Mouse (Mus musculus): ENCODE results near the gene Cadm2. TPM values are rescaled to one million over a fixed set of nuclear protein-coding genes. Genes with fewer than 3 reads are reported as not detected.
A peak's percentile ranks its signal among the peaks of the same experiment; 100 is the strongest.

Cadm2 gene
- polyA plus RNA-seq, 1 experiment from 2014 or later = 0.66 TPM

GRCm38 (mm10) chr16:67617256-67617655, 3.5 kb downstream of the Cadm2 start:
- Histone ChIP-seq H3K36me3 (ENCODE audit: insufficient read depth) (no peaks in the 10 kb centered on the region), H3K9ac (no peak overlapping the region), H3K4me1 (ENCODE audit: insufficient read depth) (no peaks in the 10 kb centered on the region), H3K4me2 (no peak overlapping the region), H3K9me3 (ENCODE audit: low read depth, low read length) (peaks cover 3% of the 10 kb centered on the region; the same call in 1 of the 2 replicates), H3K27ac (ENCODE audit: low read depth) (no peak overlapping the region), H3K4me3 (ENCODE audit: low read depth, low read length) (no peak overlapping the region), H3K27me3 (ENCODE audit: insufficient read depth, low read length) (peaks cover 21% of the 10 kb centered on the region)
- no peak for ATAC-seq (ENCODE audit: insufficient read depth)
- TF ChIP-seq CTCF (IDR thresholded peaks at IDR 0.05; ENCODE audit: low read depth) = no peak
- no peak for DNase-seq
- 6% methylated on average over 1 of the region's 1 CpGs for WGBS

- Histone ChIP-seq H3K9me3 (ENCODE audit: low read depth, low read length) (peaks cover 2% of the 10 kb centered on the region; the same call in 1 of the 2 replicates), H3K4me1 (ENCODE audit: insufficient read depth) (no peaks in the 10 kb centered on the region), H3K36me3 (ENCODE audit: insufficient read depth) (no peaks in the 10 kb centered on the region), H3K9ac (no peak overlapping the region), H3K27ac (ENCODE audit: low read depth) (no peak overlapping the region), H3K27me3 (ENCODE audit: insufficient read depth, low read length) (peaks cover 14% of the 10 kb centered on the region), H3K4me2 (no peak overlapping the region), H3K4me3 (ENCODE audit: low read depth, low read length) (no peak overlapping the region)
- DNase-seq (peak; percentile 56), ATAC-seq (ENCODE audit: insufficient read depth) (no peak)
- TF ChIP-seq CTCF (IDR thresholded peaks at IDR 0.05; ENCODE audit: low read depth) = peak; percentile 59
- WGBS = 26% methylated on average over 2 of the region's 2 CpGs
These were observed 6.8 kb downstream of the Cadm2 start for GRCm38 (mm10) chr16:67613876-67614275.

- DNase-seq (peak; percentile 40), ATAC-seq (ENCODE audit: insufficient read depth) (no peak)
- H3K4me1 ChIP-seq (ENCODE audit: insufficient read depth) = no peaks in the 10 kb centered on the region
- no peak for TF ChIP-seq CTCF (IDR thresholded peaks at IDR 0.05; ENCODE audit: low read depth)
- no peak overlapping the region for H3K4me3 ChIP-seq (ENCODE audit: low read depth, low read length)
- no peak overlapping the region for H3K27ac ChIP-seq (ENCODE audit: low read depth)
- H3K4me2 ChIP-seq = no peak overlapping the region
- H3K9me3 ChIP-seq (ENCODE audit: low read depth, low read length) = no peaks in the 10 kb centered on the region
- no peaks in the 10 kb centered on the region for H3K27me3 ChIP-seq (ENCODE audit: insufficient read depth, low read length)
- no peak overlapping the region for H3K9ac ChIP-seq
- WGBS = 38% methylated on average over 7 of the region's 7 CpGs
- no peaks in the 10 kb centered on the region for H3K36me3 ChIP-seq (ENCODE audit: insufficient read depth)
These were observed 9.6 kb downstream of the Cadm2 start for GRCm38 (mm10) chr16:67610904-67611681.

DNA sequence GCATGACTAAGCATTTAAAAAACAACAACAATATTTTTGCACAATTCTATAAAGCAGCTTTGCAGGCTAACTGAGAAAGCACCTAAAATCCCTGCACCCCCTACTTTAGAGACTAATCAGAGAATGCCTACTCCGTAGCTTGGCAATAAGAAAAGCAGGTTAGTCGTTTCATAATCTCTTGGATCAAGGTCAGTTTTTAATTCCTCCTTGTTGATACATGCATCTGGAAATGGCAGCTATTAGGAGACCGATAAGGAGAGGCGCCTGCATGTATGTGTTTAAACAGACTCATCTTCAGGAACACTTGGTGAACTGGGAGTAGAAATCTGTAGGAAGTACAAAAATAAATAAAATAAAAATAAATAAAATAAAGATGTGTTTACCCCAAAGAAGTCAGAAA, 11.6 kb downstream of the Cadm2 start:
- Histone ChIP-seq H3K9ac (no peak overlapping the region), H3K4me2 (no peak overlapping the region), H3K4me3 (ENCODE audit: low read depth, low read length) (no peak overlapping the region), H3K4me1 (ENCODE audit: insufficient read depth) (no peaks in the 10 kb centered on the region), H3K36me3 (ENCODE audit: insufficient read depth) (no peaks in the 10 kb centered on the region), H3K9me3 (ENCODE audit: low read depth, low read length) (no peaks in the 10 kb centered on the region), H3K27ac (ENCODE audit: low read depth) (no peak overlapping the region), H3K27me3 (ENCODE audit: insufficient read depth, low read length) (no peaks in the 10 kb centered on the region)
- 52% methylated on average over 4 of the region's 4 CpGs for whole genome bisulfite sequencing
- ATAC-seq (ENCODE audit: insufficient read depth) (no peak), DNase-seq (no peak)
- no peak for TF ChIP-seq CTCF (IDR thresholded peaks at IDR 0.05; ENCODE audit: low read depth)

- 62% methylated on average over 3 of the region's 3 CpGs for WGBS
- no peaks in the 10 kb centered on the region for H3K4me1 ChIP-seq (ENCODE audit: insufficient read depth)
- ATAC-seq (ENCODE audit: insufficient read depth) (no peak), DNase-seq (no peak)
- no peak overlapping the region for H3K9ac ChIP-seq
- no peak overlapping the region for H3K27ac ChIP-seq (ENCODE audit: low read depth)
- no peak for TF ChIP-seq CTCF (IDR thresholded peaks at IDR 0.05; ENCODE audit: low read depth)
- H3K4me3 ChIP-seq (ENCODE audit: low read depth, low read length) = no peak overlapping the region
- no peaks in the 10 kb centered on the region for H3K27me3 ChIP-seq (ENCODE audit: insufficient read depth, low read length)
- H3K36me3 ChIP-seq (ENCODE audit: insufficient read depth) = no peaks in the 10 kb centered on the region
- no peak overlapping the region for H3K4me2 ChIP-seq
- H3K9me3 ChIP-seq (ENCODE audit: low read depth, low read length) = no peaks in the 10 kb centered on the region
These were observed 12.2 kb downstream of the Cadm2 start for GRCm38 (mm10) chr16:67608499-67608898.

GRCm38 (mm10) chr16:67605661-67606060, 15.0 kb downstream of the Cadm2 start:
- DNase-seq (no peak), ATAC-seq (ENCODE audit: insufficient read depth) (no peak)
- no peaks in the 10 kb centered on the region for H3K36me3 ChIP-seq (ENCODE audit: insufficient read depth)
- no peak overlapping the region for H3K4me3 ChIP-seq (ENCODE audit: low read depth, low read length)
- H3K9ac ChIP-seq = no peak overlapping the region
- no peaks in the 10 kb centered on the region for H3K27me3 ChIP-seq (ENCODE audit: insufficient read depth, low read length)
- H3K9me3 ChIP-seq (ENCODE audit: low read depth, low read length) = no peaks in the 10 kb centered on the region
- WGBS = 76% methylated on average over 6 of the region's 6 CpGs
- H3K4me2 ChIP-seq = no peak overlapping the region
- H3K27ac ChIP-seq (ENCODE audit: low read depth) = no peak overlapping the region
- no peaks in the 10 kb centered on the region for H3K4me1 ChIP-seq (ENCODE audit: insufficient read depth)
- no peak for TF ChIP-seq CTCF (IDR thresholded peaks at IDR 0.05; ENCODE audit: low read depth)

DNA sequence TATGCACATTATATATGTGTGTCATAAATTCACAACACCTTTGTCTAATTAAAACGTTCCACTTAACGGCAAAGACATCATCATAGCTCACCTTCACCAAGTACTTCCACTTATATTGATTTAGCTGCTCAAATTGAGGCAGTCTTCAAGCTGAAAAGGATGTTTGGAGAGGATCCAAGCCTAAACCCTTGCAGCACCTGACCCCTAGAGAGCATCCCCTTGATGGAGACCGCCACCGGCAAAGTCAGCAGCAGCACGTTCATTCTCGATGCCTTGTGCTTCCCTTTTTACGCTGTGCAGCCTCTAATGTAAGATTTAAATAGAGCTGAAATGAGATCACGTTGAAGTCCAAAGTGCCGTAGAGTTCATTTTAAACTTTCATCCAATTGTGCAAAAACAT, 20.7 kb downstream of the Cadm2 start:
- H3K9ac ChIP-seq = no peak overlapping the region
- H3K36me3 ChIP-seq (ENCODE audit: insufficient read depth) = no peaks in the 10 kb centered on the region
- H3K27ac ChIP-seq (ENCODE audit: low read depth) = no peak overlapping the region
- no peak for TF ChIP-seq CTCF (IDR thresholded peaks at IDR 0.05; ENCODE audit: low read depth)
- no peaks in the 10 kb centered on the region for H3K4me1 ChIP-seq (ENCODE audit: insufficient read depth)
- DNase-seq (no peak), ATAC-seq (ENCODE audit: insufficient read depth) (no peak)
- no peak overlapping the region for H3K4me2 ChIP-seq
- H3K9me3 ChIP-seq (ENCODE audit: low read depth, low read length) = no peaks in the 10 kb centered on the region
- H3K4me3 ChIP-seq (ENCODE audit: low read depth, low read length) = no peak overlapping the region
- 82% methylated on average over 9 of the region's 9 CpGs for WGBS
- H3K27me3 ChIP-seq (ENCODE audit: insufficient read depth, low read length) = no peaks in the 10 kb centered on the region
